Mouse (Mus musculus) forebrain, embryonic 11.5 days (tissue): ENCODE results near the gene Tdrd3. TPM values are rescaled to one million over a fixed set of nuclear protein-coding genes. Genes with fewer than 3 reads are reported as not detected.

Experiments used
- ATAC-seq: fragments of 200-750 bp; cut with Nextera tagmentation; replicated peaks from 2 replicates; pipeline ENCODE4 v1.8.0; 2017; ENCODE audit warnings: moderate TSS enrichment; ENCODE audit not compliant: low FRiP score
- DNase-seq: peaks from one replicate; pipeline ENCODE4 v3.0.0-alpha.2; 2017; ENCODE audit warnings: low spot score
- H3K27ac ChIP-seq: fragments of 300-500 bp; sonication (generic); 2 replicates; pipeline ENCODE4 v1.5.1; 2014; ENCODE audit warnings: low read depth, low read length
- H3K27me3 ChIP-seq: fragments of 300-500 bp; sonication (generic); 2 replicates; pipeline ENCODE4 v1.6.1; 2014; ENCODE audit warnings: mild to moderate bottlenecking, low read length, mixed read lengths; ENCODE audit not compliant: control insufficient read depth, insufficient read depth
- H3K36me3 ChIP-seq: fragments of 300-500 bp; sonication (generic); 2 replicates; pipeline ENCODE4 v1.6.1; 2014; ENCODE audit warnings: mild to moderate bottlenecking, low read length, moderate library complexity, mixed read lengths; ENCODE audit not compliant: control insufficient read depth, insufficient read depth
- H3K4me1 ChIP-seq: fragments of 300-500 bp; sonication (generic); replicated peaks from 2 replicates; pipeline ENCODE4 v1.6.1; 2014; ENCODE audit warnings: low read length, mixed read lengths; ENCODE audit not compliant: control insufficient read depth, insufficient read depth
- H3K4me2 ChIP-seq: fragments of 300-500 bp; sonication (generic); 2 replicates; pipeline ENCODE4 v1.6.1; 2014; ENCODE audit warnings: low read depth, mild to moderate bottlenecking, low read length, moderate library complexity, mixed read lengths; ENCODE audit not compliant: severe bottlenecking
- H3K4me3 ChIP-seq: fragments of 300-500 bp; sonication (generic); 2 replicates; pipeline ENCODE4 v1.5.1; 2014; ENCODE audit warnings: low read depth, low read length
- H3K9ac ChIP-seq: fragments of 300-500 bp; sonication (generic); 2 replicates; pipeline ENCODE4 v1.6.1; 2014; ENCODE audit warnings: low read length
- H3K9me3 ChIP-seq: fragments of 300-500 bp; sonication (generic); 2 replicates; pipeline ENCODE4 v1.6.1; 2016; ENCODE audit warnings: low read length, mixed read lengths; ENCODE audit not compliant: control insufficient read depth
- WGBS: fragments of 180-500 bp; shearing (Covaris S2); extraction: QIAGEN DNeasy Blood & Tissue Kit; methylation state at CpG from one replicate; pipeline ENCODE4 v1.1.7; 2014; 5-methylcytosine and 5-hydroxymethylcytosine counted together
- polyA plus RNA-seq: library from polyadenylated mRNA; unstranded; fragments of >200 nt; fragmentation: Nextera tagmentation; extraction: Ambion mirVana; gene quantifications from 2 replicates; pipeline ENCODE4 v1.2.1, GENCODE M21; 2014

Tdrd3 gene
- polyA plus RNA-seq, 1 experiment from 2014 or later, result 39.7 TPM

- no peak overlapping the region for H3K4me2 ChIP-seq
- ATAC-seq, result no peak
- DNase-seq, result no peak
- peaks cover 1% of the 10 kb centered on the region; the same call in 1 of the 2 replicates for H3K4me1 ChIP-seq
- no peaks in the 10 kb centered on the region for H3K27me3 ChIP-seq
- no peak overlapping the region for H3K9ac ChIP-seq
- no peaks in the 10 kb centered on the region for H3K9me3 ChIP-seq
- no peaks in the 10 kb centered on the region; the same call in 1 of the 2 replicates for H3K36me3 ChIP-seq
- H3K27ac ChIP-seq, result no peak overlapping the region
- no peak overlapping the region for H3K4me3 ChIP-seq
- WGBS, result 77% methylated on average over 5 of the region's 5 CpGs
Observed at GRCm38 (mm10) chr14:87433390-87433915, 17.0 kb downstream of the Tdrd3 start.

- WGBS, result 89% methylated on average over 4 of the region's 4 CpGs
- no peak for ATAC-seq
- Histone ChIP-seq H3K9ac (no peak overlapping the region), H3K27me3 (no peaks in the 10 kb centered on the region), H3K4me1 (peaks cover 1% of the 10 kb centered on the region; the same call in 1 of the 2 replicates), H3K36me3 (no peaks in the 10 kb centered on the region; the same call in 1 of the 2 replicates), H3K4me3 (no peak overlapping the region), H3K27ac (no peak overlapping the region), H3K4me2 (no peak overlapping the region), H3K9me3 (no peaks in the 10 kb centered on the region)
- DNase-seq, result no peak
Observed at GRCm38 (mm10) chr14:87435382-87435781, 18.9 kb downstream of the Tdrd3 start.

GRCm38 (mm10) chr14:87439721-87440120 is 23.3 kb downstream of the Tdrd3 start:
- WGBS, result 5% methylated on average over 2 of the region's 2 CpGs
- H3K27me3 ChIP-seq, result no peaks in the 10 kb centered on the region
- no peak overlapping the region for H3K9ac ChIP-seq
- H3K36me3 ChIP-seq, result no peaks in the 10 kb centered on the region; the same call in 1 of the 2 replicates
- H3K4me3 ChIP-seq, result no peak overlapping the region
- DNase-seq (no peak), ATAC-seq (0 out of 2 replicates have a peak, but pooled peaks have one; percentile 18)
- no peak overlapping the region for H3K4me2 ChIP-seq
- H3K27ac ChIP-seq, result no peak overlapping the region
- H3K9me3 ChIP-seq, result no peaks in the 10 kb centered on the region
- H3K4me1 ChIP-seq, result peaks cover 1% of the 10 kb centered on the region; the same call in 1 of the 2 replicates

GRCm38 (mm10) chr14:87446331-87446913 is 30.0 kb downstream of the Tdrd3 start:
- Histone ChIP-seq H3K27ac (no peak overlapping the region), H3K4me1 (no peaks in the 10 kb centered on the region), H3K27me3 (no peaks in the 10 kb centered on the region), H3K9me3 (no peaks in the 10 kb centered on the region), H3K36me3 (no peaks in the 10 kb centered on the region), H3K4me2 (no peak overlapping the region), H3K4me3 (no peak overlapping the region), H3K9ac (no peak overlapping the region)
- no peak for DNase-seq
- no peak for ATAC-seq
- 91% methylated on average over 8 of the region's 8 CpGs for WGBS

GRCm38 (mm10) chr14:87451645-87452443 is 35.4 kb downstream of the Tdrd3 start:
- no peaks in the 10 kb centered on the region for H3K36me3 ChIP-seq
- no peak overlapping the region for H3K4me2 ChIP-seq
- no peaks in the 10 kb centered on the region for H3K9me3 ChIP-seq
- ATAC-seq (peak; percentile 88), DNase-seq (peak; percentile 81)
- no peak overlapping the region for H3K4me3 ChIP-seq
- H3K9ac ChIP-seq, result no peak overlapping the region
- no peak overlapping the region for H3K27ac ChIP-seq
- 15% methylated on average over 7 of the region's 7 CpGs for WGBS
- no peaks in the 10 kb centered on the region for H3K27me3 ChIP-seq
- no peaks in the 10 kb centered on the region; the same call in 1 of the 2 replicates for H3K4me1 ChIP-seq

GRCm38 (mm10) chr14:87455630-87456175 is 39.3 kb downstream of the Tdrd3 start:
- Histone ChIP-seq H3K4me3 (no peak overlapping the region), H3K36me3 (no peaks in the 10 kb centered on the region), H3K9me3 (no peaks in the 10 kb centered on the region), H3K27me3 (no peaks in the 10 kb centered on the region), H3K27ac (no peak overlapping the region), H3K4me1 (no peaks in the 10 kb centered on the region; the same call in 1 of the 2 replicates), H3K4me2 (no peak overlapping the region), H3K9ac (no peak overlapping the region)
- ATAC-seq (no peak), DNase-seq (no peak)
- 90% methylated on average over 5 of the region's 5 CpGs for WGBS

- Histone ChIP-seq H3K27me3 (no peaks in the 10 kb centered on the region), H3K4me3 (no peak overlapping the region), H3K9me3 (no peaks in the 10 kb centered on the region), H3K27ac (no peak overlapping the region), H3K9ac (no peak overlapping the region), H3K36me3 (no peaks in the 10 kb centered on the region), H3K4me1 (no peaks in the 10 kb centered on the region), H3K4me2 (no peak overlapping the region)
- DNase-seq (no peak), ATAC-seq (no peak)
- WGBS, result 89% methylated on average over 1 of the region's 1 CpGs
Observed at GRCm38 (mm10) chr14:87459777-87460176, 43.3 kb downstream of the Tdrd3 start.

GRCm38 (mm10) chr14:87461543-87461942 is 45.1 kb downstream of the Tdrd3 start:
- no peaks in the 10 kb centered on the region for H3K4me1 ChIP-seq
- WGBS, result 80% methylated on average over 12 of the region's 12 CpGs
- no peak overlapping the region for H3K9ac ChIP-seq
- no peak for DNase-seq
- H3K9me3 ChIP-seq, result no peaks in the 10 kb centered on the region
- no peak overlapping the region for H3K4me3 ChIP-seq
- H3K36me3 ChIP-seq, result no peaks in the 10 kb centered on the region
- no peak overlapping the region for H3K4me2 ChIP-seq
- no peak for ATAC-seq
- H3K27me3 ChIP-seq, result no peaks in the 10 kb centered on the region
- no peak overlapping the region for H3K27ac ChIP-seq
